Mouse (Mus musculus) forebrain, embryonic 16.5 days (tissue): Measurements from ENCODE around the gene Lrig1. TPM values are rescaled to one million over a fixed set of nuclear protein-coding genes. Genes with fewer than 3 reads are reported as not detected.

Experiments
- ATAC-seq: fragments of 200-750 bp; cut with Nextera tagmentation; 2 replicates; pipeline ENCODE4 v1.8.0; 2017; ENCODE audit warnings: mild to moderate bottlenecking, moderate library complexity
- H3K27ac ChIP-seq: fragments of 300-500 bp; sonication (generic); 2 replicates; pipeline ENCODE4 v1.5.1; 2014; ENCODE audit warnings: low read length, control low read depth
- H3K27me3 ChIP-seq: fragments of 300-500 bp; sonication (generic); replicated peaks from 2 replicates; pipeline ENCODE4 v1.6.1; 2014; ENCODE audit warnings: low read length; ENCODE audit not compliant: control insufficient read depth, insufficient read depth
- H3K36me3 ChIP-seq: fragments of 300-500 bp; sonication (generic); 2 replicates; pipeline ENCODE4 v1.6.1; 2014; ENCODE audit not compliant: control insufficient read depth, insufficient read depth
- H3K4me1 ChIP-seq: fragments of 300-500 bp; sonication (generic); replicated peaks from 2 replicates; pipeline ENCODE4 v1.6.1; 2014; ENCODE audit warnings: low read length; ENCODE audit not compliant: control insufficient read depth, insufficient read depth
- H3K4me2 ChIP-seq: fragments of 300-500 bp; sonication (generic); 2 replicates; pipeline ENCODE4 v1.6.1; 2014; ENCODE audit warnings: mild to moderate bottlenecking, low read length, control low read depth
- H3K4me3 ChIP-seq: fragments of 300-500 bp; sonication (generic); replicated peaks from 2 replicates; pipeline ENCODE4 v1.5.1; 2014; ENCODE audit warnings: mild to moderate bottlenecking, low read length, control low read depth
- H3K9ac ChIP-seq: fragments of 300-500 bp; sonication (generic); replicated peaks from 2 replicates; pipeline ENCODE4 v1.6.1; 2014; ENCODE audit warnings: low read depth, low read length, control low read depth
- H3K9me3 ChIP-seq: fragments of 300-500 bp; sonication (generic); 2 replicates; pipeline ENCODE4 v1.6.1; 2016; ENCODE audit warnings: low read length; ENCODE audit not compliant: control insufficient read depth
- WGBS: fragments of 180-500 bp; shearing (Covaris S2); extraction: QIAGEN DNeasy Blood & Tissue Kit; methylation state at CpG from one replicate; pipeline ENCODE4 v1.1.7; 2014; 5-methylcytosine and 5-hydroxymethylcytosine counted together
- polyA plus RNA-seq: library from polyadenylated mRNA; unstranded; fragments of >200 nt; fragmentation: Nextera tagmentation; extraction: Ambion mirVana; gene quantifications from 2 replicates; pipeline ENCODE4 v1.2.1, GENCODE M21; 2015

The Lrig1 gene
- polyA plus RNA-seq, 1 experiment from 2014 or later = 8.3 TPM

DNA sequence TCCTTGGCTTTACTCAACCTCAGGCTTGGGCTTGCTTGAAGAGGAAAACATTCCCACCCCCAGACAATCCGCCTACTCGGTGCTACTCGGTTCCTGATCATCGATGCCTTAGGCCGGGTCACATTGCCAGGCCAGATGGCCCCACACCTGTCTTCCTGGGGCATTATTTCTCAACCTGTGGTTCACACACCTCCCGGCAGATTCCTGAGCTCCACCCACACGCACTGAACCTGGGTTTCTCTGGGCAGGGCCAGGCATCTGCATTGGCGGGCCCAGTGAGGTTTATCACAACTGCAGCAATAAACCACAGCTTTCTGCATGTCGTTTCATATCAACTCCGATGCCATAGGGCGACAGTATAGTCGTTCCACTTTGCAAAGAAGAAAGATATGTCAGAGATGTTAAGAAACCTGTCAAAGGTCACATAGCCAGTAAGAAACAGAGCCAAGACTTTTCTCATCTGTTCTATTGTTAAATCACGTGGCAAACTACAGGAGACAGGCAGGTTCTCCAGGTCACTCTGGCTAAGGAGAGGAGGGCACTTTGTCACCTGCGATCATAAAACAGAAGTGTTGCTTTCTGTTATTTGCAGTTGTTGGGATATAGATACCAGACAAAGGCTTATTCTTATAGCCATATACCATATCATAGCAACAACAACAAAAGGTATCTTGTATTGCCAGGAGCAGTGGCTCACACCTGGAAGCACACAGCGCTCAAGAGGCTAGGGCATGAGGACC is 18.8 kb upstream of the Lrig1 start:
- H3K4me1 ChIP-seq = peaks cover 17% of the 10 kb centered on the region
- no peak overlapping the region for H3K9ac ChIP-seq
- H3K9me3 ChIP-seq = no peaks in the 10 kb centered on the region
- 91% methylated on average over 15 of the region's 15 CpGs for WGBS
- no peaks in the 10 kb centered on the region for H3K36me3 ChIP-seq
- H3K27me3 ChIP-seq = no peaks in the 10 kb centered on the region
- H3K27ac ChIP-seq = no peak overlapping the region
- H3K4me3 ChIP-seq = no peak overlapping the region
- H3K4me2 ChIP-seq = no peak overlapping the region
- ATAC-seq = no peak

DNA sequence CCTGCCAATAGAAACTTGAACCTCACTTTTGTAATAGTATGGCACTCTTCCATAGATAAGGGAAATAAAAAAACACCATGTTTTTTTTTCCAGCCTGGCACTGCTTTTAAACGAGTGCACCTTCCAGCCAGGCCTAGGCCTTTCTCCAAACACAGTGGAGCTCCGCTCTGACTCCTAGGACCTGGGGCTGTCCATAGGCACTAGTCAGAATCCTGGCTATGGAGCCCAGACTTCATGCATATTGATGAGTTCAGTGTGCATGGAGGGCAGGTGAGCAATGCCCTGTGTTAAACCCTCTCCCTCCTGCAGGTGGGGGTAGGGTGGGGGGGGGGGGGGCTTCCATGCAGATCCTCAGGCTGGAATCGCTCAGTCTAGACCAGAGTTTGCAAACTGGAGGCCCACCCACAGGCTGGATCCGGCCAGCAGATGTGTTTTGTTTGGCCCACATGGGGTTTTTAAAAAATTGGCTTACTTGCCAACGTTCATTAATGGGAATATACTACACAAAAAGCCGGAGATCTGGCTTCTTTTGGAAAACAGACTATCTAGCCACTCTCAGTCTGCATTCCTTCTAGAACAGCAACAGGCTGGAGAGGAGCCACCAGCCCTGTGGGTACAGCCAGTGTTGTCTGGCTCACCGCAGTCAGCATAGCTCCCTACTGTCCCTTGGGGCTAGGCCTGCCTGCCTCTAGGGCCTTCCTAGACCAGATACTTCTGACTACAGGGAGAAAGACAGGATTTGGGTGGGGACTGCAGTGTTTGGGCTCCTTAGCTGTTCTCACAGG is 17.9 kb upstream of the Lrig1 start:
- Histone ChIP-seq H3K4me1 (peaks cover 17% of the 10 kb centered on the region), H3K4me2 (no peak overlapping the region), H3K27ac (no peak overlapping the region), H3K9me3 (no peaks in the 10 kb centered on the region), H3K27me3 (no peaks in the 10 kb centered on the region), H3K36me3 (no peaks in the 10 kb centered on the region), H3K4me3 (no peak overlapping the region), H3K9ac (no peak overlapping the region)
- ATAC-seq = peak; percentile 53; the same call in 1 of the 2 replicates
- WGBS = 40% methylated on average over 7 of the region's 7 CpGs

GRCm38 (mm10) chr6:94715645-94715940 is 15.6 kb upstream of the Lrig1 start:
- WGBS = 4% methylated on average over 4 of the region's 4 CpGs
- Histone ChIP-seq H3K9me3 (no peaks in the 10 kb centered on the region), H3K4me1 (peaks cover 17% of the 10 kb centered on the region), H3K4me3 (no peak overlapping the region), H3K27me3 (no peaks in the 10 kb centered on the region), H3K9ac (no peak overlapping the region), H3K27ac (no peak overlapping the region), H3K36me3 (no peaks in the 10 kb centered on the region), H3K4me2 (peak overlapping the region; percentile 39)
- no peak for ATAC-seq

- Histone ChIP-seq H3K9me3 (no peaks in the 10 kb centered on the region), H3K27ac (no peak overlapping the region), H3K27me3 (no peaks in the 10 kb centered on the region), H3K36me3 (no peaks in the 10 kb centered on the region), H3K9ac (no peak overlapping the region), H3K4me1 (peaks cover 17% of the 10 kb centered on the region), H3K4me2 (peak overlapping the region; percentile 39), H3K4me3 (no peak overlapping the region)
- peak; percentile 64 for ATAC-seq
- WGBS = 13% methylated on average over 13 of the region's 13 CpGs
Measured at GRCm38 (mm10) chr6:94714815-94715644, 15.1 kb upstream of the Lrig1 start.

GRCm38 (mm10) chr6:94709832-94710231 is 9.9 kb upstream of the Lrig1 start:
- Histone ChIP-seq H3K27me3 (no peaks in the 10 kb centered on the region), H3K36me3 (no peaks in the 10 kb centered on the region), H3K4me1 (peaks cover 2% of the 10 kb centered on the region; the same call in 1 of the 2 replicates), H3K9ac (no peak overlapping the region), H3K4me2 (no peak overlapping the region), H3K27ac (no peak overlapping the region), H3K9me3 (no peaks in the 10 kb centered on the region), H3K4me3 (no peak overlapping the region)
- WGBS = 79% methylated on average over 3 of the region's 3 CpGs
- no peak for ATAC-seq

DNA sequence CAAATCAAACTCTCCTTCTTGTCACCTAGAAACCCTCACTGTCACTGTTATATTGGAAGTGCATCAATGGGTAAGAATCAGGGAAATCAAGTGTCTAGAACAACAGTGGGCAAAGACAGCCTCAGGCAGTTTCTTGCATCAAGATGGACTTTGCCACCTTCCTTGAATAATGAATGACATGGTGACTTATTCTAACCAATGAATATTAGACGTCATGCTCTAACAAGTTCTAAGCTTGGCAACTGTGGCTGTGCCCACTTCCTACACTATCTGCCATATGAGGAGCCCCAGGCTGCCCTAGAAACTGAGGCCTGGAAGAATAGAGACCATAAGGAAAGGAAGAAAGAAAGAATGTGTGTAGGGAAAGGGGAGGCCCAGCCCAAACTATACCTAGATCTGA is 9.2 kb upstream of the Lrig1 start:
- Histone ChIP-seq H3K9ac (no peak overlapping the region), H3K27me3 (no peaks in the 10 kb centered on the region), H3K36me3 (no peaks in the 10 kb centered on the region), H3K27ac (no peak overlapping the region), H3K9me3 (no peaks in the 10 kb centered on the region), H3K4me2 (no peak overlapping the region), H3K4me3 (no peak overlapping the region), H3K4me1 (no peaks in the 10 kb centered on the region)
- 92% methylated on average over 1 of the region's 1 CpGs for WGBS
- ATAC-seq = no peak

DNA sequence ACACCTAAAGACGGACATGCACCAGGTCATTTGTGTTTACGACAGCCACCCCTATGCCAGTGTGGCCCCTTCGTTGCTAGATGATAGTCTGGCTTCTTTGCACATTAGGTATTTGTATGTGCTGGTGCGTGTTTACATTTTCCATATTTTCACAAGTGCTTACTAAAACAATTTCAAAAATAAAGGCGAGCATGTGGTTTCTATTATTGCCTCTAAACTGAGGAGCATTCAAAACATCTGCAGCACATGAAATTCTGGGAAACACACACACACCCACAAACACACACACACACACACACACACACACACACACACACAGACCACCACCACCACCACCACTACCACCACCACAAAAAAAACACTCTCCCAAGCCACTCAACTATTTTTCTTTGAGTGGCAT is 7.3 kb upstream of the Lrig1 start:
- H3K4me2 ChIP-seq = no peak overlapping the region
- no peaks in the 10 kb centered on the region for H3K9me3 ChIP-seq
- H3K36me3 ChIP-seq = no peaks in the 10 kb centered on the region
- H3K4me1 ChIP-seq = no peaks in the 10 kb centered on the region
- no peaks in the 10 kb centered on the region for H3K27me3 ChIP-seq
- ATAC-seq = no peak
- no peak overlapping the region for H3K9ac ChIP-seq
- WGBS = 85% methylated on average over 5 of the region's 5 CpGs
- no peak overlapping the region for H3K27ac ChIP-seq
- H3K4me3 ChIP-seq = no peak overlapping the region

DNA sequence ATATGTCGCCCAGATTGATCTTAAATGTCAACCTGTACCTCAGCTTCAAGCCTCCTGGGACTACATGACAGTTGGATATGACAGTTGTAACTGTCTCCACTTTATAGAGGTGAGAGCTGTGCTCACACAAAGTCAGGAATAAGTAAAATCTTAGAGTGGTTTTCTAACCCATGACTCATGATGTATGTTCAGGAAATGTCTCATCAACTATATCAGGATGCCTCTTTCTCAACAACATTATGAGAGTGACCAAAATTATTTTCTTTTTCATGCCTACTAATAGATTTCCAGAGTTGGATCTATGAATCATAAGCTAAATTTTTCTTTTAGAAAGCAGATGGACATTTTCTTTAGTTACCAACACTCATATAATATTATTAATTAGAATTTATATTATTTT is 6.0 kb upstream of the Lrig1 start:
- Histone ChIP-seq H3K36me3 (no peaks in the 10 kb centered on the region), H3K9ac (no peak overlapping the region), H3K4me2 (no peak overlapping the region), H3K27ac (no peak overlapping the region), H3K4me3 (no peak overlapping the region), H3K9me3 (no peaks in the 10 kb centered on the region), H3K27me3 (no peaks in the 10 kb centered on the region), H3K4me1 (peaks cover 6% of the 10 kb centered on the region)
- 74% methylated on average over 1 of the region's 1 CpGs for WGBS
- ATAC-seq = no peak

DNA sequence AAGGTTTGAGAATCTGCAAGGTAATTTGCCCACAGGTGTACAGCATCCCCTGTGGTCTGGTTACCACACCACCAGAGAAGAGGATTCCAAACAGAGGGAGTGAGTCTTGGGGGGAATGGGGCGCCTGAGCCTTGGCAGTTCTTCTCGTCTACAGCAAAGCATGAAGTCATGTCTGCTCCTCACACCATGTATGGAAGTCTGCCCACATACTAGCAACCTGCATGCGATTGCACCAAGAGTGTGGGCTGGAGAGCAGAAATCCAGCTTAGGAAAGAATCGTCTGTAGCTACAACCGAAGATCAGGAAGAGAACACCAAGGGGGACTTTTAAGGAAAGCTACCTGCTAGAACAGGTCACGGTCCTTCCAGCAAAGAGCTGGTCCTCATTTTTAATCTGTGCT is 3.0 kb upstream of the Lrig1 start:
- no peaks in the 10 kb centered on the region for H3K27me3 ChIP-seq
- H3K27ac ChIP-seq = no peak overlapping the region
- no peaks in the 10 kb centered on the region for H3K36me3 ChIP-seq
- no peak for ATAC-seq
- H3K4me2 ChIP-seq = no peak overlapping the region
- 82% methylated on average over 6 of the region's 6 CpGs for WGBS
- H3K9ac ChIP-seq = no peak overlapping the region
- no peak overlapping the region for H3K4me3 ChIP-seq
- H3K9me3 ChIP-seq = no peaks in the 10 kb centered on the region
- H3K4me1 ChIP-seq = peaks cover 22% of the 10 kb centered on the region
